Mouse (Mus musculus): ENCODE results near the gene Lrrc59. TPM values are rescaled to one million over a fixed set of nuclear protein-coding genes. Genes with fewer than 3 reads are reported as not detected.

Lrrc59 gene
- polyA plus RNA-seq, 1 experiment from 2014 or later: 132 TPM

DNA sequence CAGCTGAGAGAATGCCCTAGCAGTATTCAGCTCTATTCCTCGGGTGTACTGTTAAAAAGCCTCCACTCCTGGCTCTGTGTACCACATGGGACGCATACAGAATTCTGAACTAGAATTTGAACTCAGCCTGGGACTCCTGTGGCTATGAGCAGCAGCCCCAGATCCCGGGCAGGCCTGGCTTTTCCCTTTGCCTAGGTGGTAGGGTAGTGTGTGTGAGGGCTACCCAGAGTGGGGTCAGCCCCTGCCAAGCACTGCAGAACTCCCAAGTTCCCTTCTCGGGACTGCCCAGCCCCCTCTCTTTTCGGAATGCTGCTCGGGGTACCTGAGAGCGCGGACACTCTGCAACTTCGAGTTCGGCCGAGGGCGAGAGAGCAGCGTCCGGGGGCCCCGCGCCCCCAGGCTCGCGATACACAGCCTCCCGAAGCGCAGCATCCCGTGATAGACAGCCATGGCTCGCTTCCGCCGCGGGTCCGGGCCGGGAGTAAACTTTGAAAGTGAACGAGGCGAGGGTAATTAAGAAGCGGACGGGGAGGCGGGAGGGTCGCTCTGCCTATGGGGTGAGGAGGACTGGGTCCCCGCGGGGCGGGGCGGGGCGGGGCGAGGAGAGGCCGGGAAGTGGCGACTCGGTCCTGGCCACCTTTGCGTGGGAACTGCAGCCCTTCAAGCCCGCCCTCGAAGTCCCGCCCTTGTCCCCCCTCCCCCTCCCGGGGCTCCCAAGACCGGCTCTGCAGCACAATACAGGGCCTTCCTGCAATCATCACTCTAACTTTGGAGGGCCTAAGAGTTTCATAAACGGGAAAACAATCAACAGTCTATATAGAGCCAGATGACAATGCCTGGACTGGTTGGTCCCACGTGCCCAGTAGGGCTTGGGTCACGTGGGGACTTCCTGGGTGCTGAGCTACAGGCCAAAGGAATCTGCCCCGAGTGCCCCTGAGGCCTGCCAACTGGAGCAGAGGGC, 28.0 kb upstream of the Lrrc59 start, which contains the start of gene Acsf2:
Acsf2 (minus strand) TSS at position 551 of the 961 bp plus-strand sequence.
- H3K4me1 ChIP-seq (replicated peaks; ENCODE audit: control insufficient read depth, insufficient read depth, low read length): peaks cover 11% of the 10 kb centered on the region
- peak within 1 kb of the TSS; percentile 37 for H3K4me3 ChIP-seq (replicated peaks; ENCODE audit: low read length)
- H3K27ac ChIP-seq: no peak within 1 kb of the TSS
- ATAC-seq (ENCODE audit: low FRiP score): peak; percentile 37; the same call in 1 of the 2 replicates
- 1% methylated on average over 44 of the region's 52 CpGs for WGBS
- no peaks in the 10 kb centered on the region for H3K36me3 ChIP-seq (replicated peaks; ENCODE audit: control insufficient read depth, insufficient read depth)
- no peaks in the 10 kb centered on the region for H3K9me3 ChIP-seq (ENCODE audit: control insufficient read depth, low read length)
- H3K4me2 ChIP-seq (replicated peaks): peak within 1 kb of the TSS; percentile 69
- DNase-seq (ENCODE audit: low spot score): peak; percentile 40
- H3K9ac ChIP-seq: peak within 1 kb of the TSS; percentile 39
- 0 out of 2 replicates have a peak, but pooled peaks cover 10% of the 10 kb centered on the region for H3K27me3 ChIP-seq (ENCODE audit: control insufficient read depth, insufficient read depth, low read length)

DNA sequence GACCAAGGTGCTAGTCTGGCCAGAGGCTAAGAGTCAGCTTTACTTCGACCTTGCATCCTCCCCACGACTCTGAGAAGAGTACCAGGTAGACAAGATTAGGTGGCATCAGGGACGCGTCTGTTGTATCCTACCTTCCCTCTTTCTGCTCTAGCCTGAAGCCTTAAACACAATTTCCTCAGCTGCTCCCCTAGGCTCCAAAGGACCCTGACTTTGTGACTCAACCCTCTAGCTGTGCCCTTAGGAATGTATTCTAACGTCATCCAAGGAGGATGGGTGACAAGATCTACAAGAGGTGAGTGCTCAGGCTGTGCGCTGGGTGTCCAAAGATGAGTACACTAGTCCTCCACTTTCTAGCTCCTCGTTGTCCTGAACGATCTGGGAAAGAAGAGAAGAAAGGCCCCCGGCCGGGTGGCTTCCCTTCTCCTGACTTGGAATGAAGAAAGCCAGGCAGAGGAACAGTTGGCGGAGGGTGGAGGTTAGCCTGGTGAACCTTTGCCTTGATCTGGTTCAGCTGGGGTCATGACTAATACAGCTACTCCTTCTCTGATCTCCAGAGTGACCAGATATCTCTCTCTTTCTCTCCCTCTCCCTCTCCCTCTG, 27.1 kb upstream of the Lrrc59 start:
- WGBS: 75% methylated on average over 11 of the region's 11 CpGs
- no peaks in the 10 kb centered on the region for H3K36me3 ChIP-seq (replicated peaks; ENCODE audit: control insufficient read depth, insufficient read depth)
- H3K4me2 ChIP-seq (replicated peaks): peak overlapping the region; percentile 69
- H3K27me3 ChIP-seq (ENCODE audit: control insufficient read depth, insufficient read depth, low read length): 0 out of 2 replicates have a peak, but pooled peaks cover 10% of the 10 kb centered on the region
- no peak overlapping the region for H3K4me3 ChIP-seq (replicated peaks; ENCODE audit: low read length)
- H3K9me3 ChIP-seq (ENCODE audit: control insufficient read depth, low read length): no peaks in the 10 kb centered on the region
- ATAC-seq (ENCODE audit: low FRiP score): no peak
- DNase-seq (ENCODE audit: low spot score): no peak
- H3K4me1 ChIP-seq (replicated peaks; ENCODE audit: control insufficient read depth, insufficient read depth, low read length): peaks cover 11% of the 10 kb centered on the region
- no peak overlapping the region for H3K9ac ChIP-seq
- no peak overlapping the region for H3K27ac ChIP-seq

DNA sequence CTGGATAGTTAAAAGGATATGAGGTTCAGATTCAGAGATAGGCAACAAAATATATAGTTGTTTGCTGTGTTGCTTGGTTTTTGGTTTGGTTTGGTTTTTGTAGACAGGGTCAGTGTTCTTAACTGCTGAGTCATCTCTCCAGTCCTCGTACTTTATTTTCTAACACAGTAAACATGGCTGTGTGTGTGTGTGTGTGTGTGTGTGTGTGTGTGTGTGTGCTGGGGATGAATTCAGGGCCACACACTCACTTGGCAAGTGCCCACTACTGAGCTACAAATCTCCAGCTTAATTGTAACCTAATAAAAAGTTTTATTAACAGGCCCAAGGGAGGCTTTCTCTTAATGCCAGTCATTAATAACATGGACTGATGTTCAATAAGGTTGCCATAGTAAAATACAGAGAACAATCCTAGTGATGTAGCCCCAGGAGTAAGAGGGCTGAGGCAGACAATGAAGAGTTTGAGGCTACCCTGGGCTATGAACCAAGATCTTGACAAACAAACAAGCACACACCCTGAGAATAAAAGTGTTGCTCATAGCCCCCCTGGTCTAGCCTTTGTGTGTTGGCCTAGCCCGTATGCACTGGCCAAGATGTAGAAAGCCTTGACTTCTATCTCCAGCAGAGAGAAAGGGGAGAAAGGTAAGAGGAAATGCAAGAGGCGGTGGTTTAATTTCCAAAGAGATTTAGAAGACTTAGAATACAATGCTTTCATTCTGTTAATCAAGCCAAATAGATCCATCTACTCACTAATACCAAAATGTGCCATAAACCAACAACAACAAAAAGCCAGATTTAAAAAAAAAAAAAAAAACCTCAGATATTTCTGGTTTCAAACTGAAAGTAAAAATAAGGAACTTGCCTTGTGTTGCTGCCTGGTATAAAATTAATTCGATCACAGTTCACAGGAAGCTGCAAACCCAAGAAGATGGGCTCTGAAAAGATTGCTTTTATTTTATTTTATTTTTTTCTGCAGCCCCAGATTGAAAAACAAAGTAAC, 18.5 kb upstream of the Lrrc59 start:
- WGBS: 69% methylated on average over 4 of the region's 4 CpGs

GRCm38 (mm10) chr11:94614603-94615002, 15.0 kb upstream of the Lrrc59 start:
- ATAC-seq (ENCODE audit: low FRiP score) (no peak), DNase-seq (ENCODE audit: low spot score) (no peak)
- Histone ChIP-seq H3K27ac (no peak overlapping the region), H3K9me3 (ENCODE audit: control insufficient read depth, low read length) (no peaks in the 10 kb centered on the region), H3K4me2 (replicated peaks) (no peak overlapping the region), H3K4me3 (replicated peaks; ENCODE audit: low read length) (no peak overlapping the region), H3K36me3 (replicated peaks; ENCODE audit: control insufficient read depth, insufficient read depth) (no peaks in the 10 kb centered on the region), H3K27me3 (ENCODE audit: control insufficient read depth, insufficient read depth, low read length) (no peaks in the 10 kb centered on the region), H3K9ac (no peak overlapping the region), H3K4me1 (replicated peaks; ENCODE audit: control insufficient read depth, insufficient read depth, low read length) (no peaks in the 10 kb centered on the region)
- WGBS: 69% methylated on average over 4 of the region's 4 CpGs

More for the DNA sequence above, 18.5 kb upstream of the Lrrc59 start:
- H3K27me3 ChIP-seq (ENCODE audit: control insufficient read depth, insufficient read depth, low read length): no peaks in the 10 kb centered on the region
- no peak overlapping the region for H3K4me3 ChIP-seq (replicated peaks; ENCODE audit: low read length)
- no peaks in the 10 kb centered on the region for H3K36me3 ChIP-seq (replicated peaks; ENCODE audit: control insufficient read depth, insufficient read depth)
- DNase-seq (ENCODE audit: low spot score) (peak; percentile 25), ATAC-seq (ENCODE audit: low FRiP score) (peak; percentile 64; the same call in 1 of the 2 replicates)
- H3K27ac ChIP-seq: no peak overlapping the region
- H3K4me2 ChIP-seq (replicated peaks): no peak overlapping the region
- H3K4me1 ChIP-seq (replicated peaks; ENCODE audit: control insufficient read depth, insufficient read depth, low read length): no peaks in the 10 kb centered on the region
- H3K9me3 ChIP-seq (ENCODE audit: control insufficient read depth, low read length): no peaks in the 10 kb centered on the region
- no peak overlapping the region for H3K9ac ChIP-seq

- Histone ChIP-seq H3K4me2 (replicated peaks) (no peak overlapping the region), H3K9ac (no peak overlapping the region), H3K27me3 (ENCODE audit: control insufficient read depth, insufficient read depth, low read length) (no peaks in the 10 kb centered on the region), H3K27ac (no peak overlapping the region), H3K4me1 (replicated peaks; ENCODE audit: control insufficient read depth, insufficient read depth, low read length) (no peaks in the 10 kb centered on the region), H3K36me3 (replicated peaks; ENCODE audit: control insufficient read depth, insufficient read depth) (no peaks in the 10 kb centered on the region), H3K9me3 (ENCODE audit: control insufficient read depth, low read length) (no peaks in the 10 kb centered on the region), H3K4me3 (replicated peaks; ENCODE audit: low read length) (no peak overlapping the region)
- DNase-seq (ENCODE audit: low spot score) (no peak), ATAC-seq (ENCODE audit: low FRiP score) (no peak)
- WGBS: 35% methylated on average over 4 of the region's 4 CpGs
These were observed 14.1 kb upstream of the Lrrc59 start for GRCm38 (mm10) chr11:94615494-94615893.

GRCm38 (mm10) chr11:94617646-94618045, 11.9 kb upstream of the Lrrc59 start:
- H3K4me2 ChIP-seq (replicated peaks): no peak overlapping the region
- no peaks in the 10 kb centered on the region for H3K4me1 ChIP-seq (replicated peaks; ENCODE audit: control insufficient read depth, insufficient read depth, low read length)
- H3K4me3 ChIP-seq (replicated peaks; ENCODE audit: low read length): no peak overlapping the region
- H3K27ac ChIP-seq: no peak overlapping the region
- no peaks in the 10 kb centered on the region for H3K36me3 ChIP-seq (replicated peaks; ENCODE audit: control insufficient read depth, insufficient read depth)
- ATAC-seq (ENCODE audit: low FRiP score): no peak
- whole genome bisulfite sequencing: 97% methylated on average over 2 of the region's 2 CpGs
- no peaks in the 10 kb centered on the region for H3K9me3 ChIP-seq (ENCODE audit: control insufficient read depth, low read length)
- H3K27me3 ChIP-seq (ENCODE audit: control insufficient read depth, insufficient read depth, low read length): no peaks in the 10 kb centered on the region
- DNase-seq (ENCODE audit: low spot score): no peak
- H3K9ac ChIP-seq: no peak overlapping the region

GRCm38 (mm10) chr11:94620766-94621457, 8.7 kb upstream of the Lrrc59 start:
- Histone ChIP-seq H3K4me3 (replicated peaks; ENCODE audit: low read length) (no peak overlapping the region), H3K4me2 (replicated peaks) (no peak overlapping the region), H3K27ac (no peak overlapping the region), H3K9me3 (ENCODE audit: control insufficient read depth, low read length) (no peaks in the 10 kb centered on the region), H3K27me3 (ENCODE audit: control insufficient read depth, insufficient read depth, low read length) (no peaks in the 10 kb centered on the region), H3K9ac (no peak overlapping the region), H3K36me3 (replicated peaks; ENCODE audit: control insufficient read depth, insufficient read depth) (no peaks in the 10 kb centered on the region), H3K4me1 (replicated peaks; ENCODE audit: control insufficient read depth, insufficient read depth, low read length) (no peaks in the 10 kb centered on the region)
- no peak for DNase-seq (ENCODE audit: low spot score)
- no peak for ATAC-seq (ENCODE audit: low FRiP score)
- WGBS: 51% methylated on average over 6 of the region's 6 CpGs

GRCm38 (mm10) chr11:94621458-94621852, 8.1 kb upstream of the Lrrc59 start:
- ATAC-seq (ENCODE audit: low FRiP score) (no peak), DNase-seq (ENCODE audit: low spot score) (no peak)
- no peaks in the 10 kb centered on the region for H3K36me3 ChIP-seq (replicated peaks; ENCODE audit: control insufficient read depth, insufficient read depth)
- H3K4me3 ChIP-seq (replicated peaks; ENCODE audit: low read length): no peak overlapping the region
- no peak overlapping the region for H3K9ac ChIP-seq
- no peaks in the 10 kb centered on the region for H3K27me3 ChIP-seq (ENCODE audit: control insufficient read depth, insufficient read depth, low read length)
- H3K9me3 ChIP-seq (ENCODE audit: control insufficient read depth, low read length): no peaks in the 10 kb centered on the region
- H3K27ac ChIP-seq: no peak overlapping the region
- H3K4me2 ChIP-seq (replicated peaks): no peak overlapping the region
- H3K4me1 ChIP-seq (replicated peaks; ENCODE audit: control insufficient read depth, insufficient read depth, low read length): no peaks in the 10 kb centered on the region

All from hindbrain, embryonic 14.5 days (tissue).